Mouse (Mus musculus): ENCODE measurements around the gene Card10.

Card10 gene

GRCm38 (mm10) chr15:78834233-78835005 lies 31.6 kb upstream of the Card10 start:
- no peak for ATAC-seq (ENCODE audit: low TSS enrichment)

GRCm38 (mm10) chr15:78833582-78833981 lies 30.7 kb upstream of the Card10 start:
- ATAC-seq (ENCODE audit: low TSS enrichment) = no peak

GRCm38 (mm10) chr15:78832701-78833123 lies 29.9 kb upstream of the Card10 start:
- ATAC-seq (ENCODE audit: low TSS enrichment) = peak; percentile 79

GRCm38 (mm10) chr15:78831720-78832657 lies 29.1 kb upstream of the Card10 start:
- no peak for ATAC-seq (ENCODE audit: low TSS enrichment)

GRCm38 (mm10) chr15:78830742-78831719 lies 28.2 kb upstream of the Card10 start:
- no peak for ATAC-seq (ENCODE audit: low TSS enrichment)

- no peak for ATAC-seq (ENCODE audit: low TSS enrichment)
Measured at GRCm38 (mm10) chr15:78829636-78830035, 26.8 kb upstream of the Card10 start.

GRCm38 (mm10) chr15:78828315-78828714 lies 25.5 kb upstream of the Card10 start:
- no peak for ATAC-seq (ENCODE audit: low TSS enrichment)

- ATAC-seq (ENCODE audit: low TSS enrichment) = peak; percentile 88
Measured at GRCm38 (mm10) chr15:78826213-78827204, 23.7 kb upstream of the Card10 start.

GRCm38 (mm10) chr15:78816074-78816391 lies 13.2 kb upstream of the Card10 start:
- no peak for ATAC-seq (ENCODE audit: low TSS enrichment)

- ATAC-seq (ENCODE audit: low TSS enrichment) = no peak
Measured at GRCm38 (mm10) chr15:78815314-78816073, 12.7 kb upstream of the Card10 start.

- no peak for ATAC-seq (ENCODE audit: low TSS enrichment)
Measured at GRCm38 (mm10) chr15:78813603-78814002, 10.8 kb upstream of the Card10 start.

- ATAC-seq (ENCODE audit: low TSS enrichment) = no peak
Measured at GRCm38 (mm10) chr15:78810146-78810545, 7.3 kb upstream of the Card10 start.

- no peak for ATAC-seq (ENCODE audit: low TSS enrichment)
Measured at GRCm38 (mm10) chr15:78809739-78810138, 6.9 kb upstream of the Card10 start.

- no peak for ATAC-seq (ENCODE audit: low TSS enrichment)
Measured at GRCm38 (mm10) chr15:78808980-78809379, 6.1 kb upstream of the Card10 start.

- no peak for ATAC-seq (ENCODE audit: low TSS enrichment)
Measured at GRCm38 (mm10) chr15:78807141-78807540, 4.3 kb upstream of the Card10 start.

GRCm38 (mm10) chr15:78806614-78807013 lies 3.8 kb upstream of the Card10 start:
- no peak for ATAC-seq (ENCODE audit: low TSS enrichment)

- no peak for ATAC-seq (ENCODE audit: low TSS enrichment)
Measured at GRCm38 (mm10) chr15:78805351-78805750, 2.5 kb upstream of the Card10 start.

GRCm38 (mm10) chr15:78804326-78804725 lies 1.5 kb upstream of the Card10 start:
- no peak for ATAC-seq (ENCODE audit: low TSS enrichment)

GRCm38 (mm10) chr15:78803499-78803900 lies 658 bp upstream of the Card10 start:
- no peak for ATAC-seq (ENCODE audit: low TSS enrichment)

Data from frontal cortex, adult (tissue).